Mouse (Mus musculus): Measurements from ENCODE around the gene Xcr1. TPM values are rescaled to one million over a fixed set of nuclear protein-coding genes. Genes with fewer than 3 reads are reported as not detected.

Xcr1 gene
- polyA plus RNA-seq, 1 experiment from 2014 or later: 0.11 TPM

DNA sequence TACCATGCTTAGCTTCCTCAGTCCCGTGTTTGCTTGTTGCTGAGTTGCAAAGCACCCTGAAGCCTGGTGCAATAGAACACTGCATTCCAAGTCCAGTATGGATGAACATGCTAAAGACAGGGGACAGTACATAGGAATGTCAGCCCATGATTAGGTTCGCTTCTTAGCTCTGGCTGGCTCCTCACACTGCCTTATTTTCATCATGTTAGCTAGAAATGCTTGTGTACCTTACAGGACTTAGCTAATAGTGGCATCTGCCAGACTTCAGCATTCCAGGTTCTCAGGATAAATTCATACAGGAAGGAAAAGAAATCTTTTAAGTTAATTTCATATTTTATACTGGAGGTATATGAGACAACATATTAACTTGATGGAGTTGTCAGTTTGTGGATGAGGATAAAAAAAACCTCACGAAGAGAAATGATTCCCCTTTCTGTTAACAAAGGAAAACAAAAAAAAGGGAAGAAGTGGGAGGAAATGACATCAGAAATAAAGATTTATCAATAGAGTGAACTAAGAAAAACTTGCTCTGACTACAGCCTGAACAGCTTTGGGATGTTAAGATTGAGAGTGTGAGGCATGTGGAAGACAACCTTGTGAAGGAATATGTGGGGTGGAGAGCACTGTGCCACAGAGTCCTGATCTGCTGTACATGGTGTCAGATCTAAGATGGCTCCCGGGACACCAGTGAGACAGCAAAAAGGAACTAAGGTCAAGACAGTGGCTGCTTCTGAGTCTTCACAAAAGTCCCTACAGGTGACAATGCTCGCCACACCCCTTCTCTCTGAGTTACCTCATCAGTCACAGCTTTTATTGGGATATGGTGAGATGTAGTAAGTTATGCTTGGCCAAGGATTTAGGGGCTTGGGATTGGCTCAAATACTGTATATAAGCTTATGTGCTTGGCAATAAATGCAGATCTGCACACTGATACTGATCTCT, 9.1 kb downstream of the Xcr1 start:
- Histone ChIP-seq H3K4me3 (ENCODE audit: low read depth, low read length) (peak overlapping the region; percentile 39), H3K27ac (ENCODE audit: low read depth) (peak overlapping the region; percentile 61), H3K36me3 (replicated peaks; ENCODE audit: insufficient read depth, low read length) (no peaks in the 10 kb centered on the region), H3K9me3 (ENCODE audit: low read length) (no peaks in the 10 kb centered on the region), H3K4me1 (ENCODE audit: insufficient read depth) (peaks cover 20% of the 10 kb centered on the region), H3K4me2 (ENCODE audit: low read depth, low read length) (peak overlapping the region; percentile 65), H3K27me3 (ENCODE audit: insufficient read depth, low read length) (no peaks in the 10 kb centered on the region), H3K9ac (replicated peaks) (peak overlapping the region; percentile 41)
- ATAC-seq (no peak), DNase-seq (peak; percentile 15)
- TF ChIP-seq EP300 (IDR thresholded peaks at IDR 0.05; ENCODE audit: low read depth): no peak
- TF ChIP-seq CTCF (IDR thresholded peaks at IDR 0.05; ENCODE audit: low read depth): no peak
- 48% methylated on average over 5 of the region's 5 CpGs for WGBS (ENCODE audit: insufficient replicate concordance)

DNA sequence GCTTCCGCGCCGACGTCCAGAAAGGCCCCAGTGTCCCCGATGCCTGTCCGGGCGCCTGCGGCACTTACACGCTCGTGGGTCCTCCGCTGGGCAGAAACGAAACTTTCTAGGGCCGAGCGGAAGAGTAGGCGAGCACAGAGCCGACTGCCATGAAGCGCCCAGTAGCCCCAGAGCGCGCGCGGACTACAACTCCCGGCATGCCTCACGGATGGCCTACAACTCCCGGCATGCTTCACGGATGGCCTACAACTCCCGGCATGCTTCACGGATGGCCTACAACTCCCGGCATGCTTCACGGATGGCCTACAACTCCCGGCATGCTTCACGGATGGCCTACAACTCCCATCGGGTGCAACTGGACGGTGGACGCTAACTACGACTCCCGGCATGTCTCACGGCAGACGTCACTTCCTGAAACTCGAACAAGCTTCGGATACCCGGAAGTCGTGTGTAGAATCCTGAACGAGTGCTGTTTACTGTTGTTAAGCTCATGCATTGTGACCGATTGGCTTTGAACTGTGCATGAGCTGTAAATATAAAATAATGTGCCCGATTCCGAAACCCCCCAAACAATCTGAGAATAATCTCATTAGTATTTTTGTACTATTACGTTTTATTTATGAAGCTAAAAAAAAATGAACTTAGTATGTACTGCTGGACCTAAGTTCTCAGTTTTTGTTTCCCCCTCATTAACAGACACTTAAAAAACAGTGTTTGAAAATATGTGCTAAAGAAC, 9.9 kb downstream of the Xcr1 start, which contains the start of gene Fyco1:
TSS of gene Fyco1 (minus strand) at position 187 of the 736 bp plus-strand sequence.
- peak within 1 kb of the TSS; percentile 75 for H3K4me3 ChIP-seq (ENCODE audit: low read depth, low read length)
- no peaks in the 10 kb centered on the region for H3K9me3 ChIP-seq (ENCODE audit: low read length)
- peak within 1 kb of the TSS; percentile 91 for H3K9ac ChIP-seq (replicated peaks)
- DNase-seq (peak; percentile 90), ATAC-seq (peak; percentile 92)
- H3K4me2 ChIP-seq (ENCODE audit: low read depth, low read length): peak within 1 kb of the TSS; percentile 76
- H3K36me3 ChIP-seq (replicated peaks; ENCODE audit: insufficient read depth, low read length): no peaks in the 10 kb centered on the region
- peaks cover 20% of the 10 kb centered on the region for H3K4me1 ChIP-seq (ENCODE audit: insufficient read depth)
- TF ChIP-seq EP300 (IDR thresholded peaks at IDR 0.05; ENCODE audit: low read depth) (peak; percentile 48; the same call in 1 of the 2 replicates), CTCF (IDR thresholded peaks at IDR 0.05; ENCODE audit: low read depth) (no peak)
- peak within 1 kb of the TSS; percentile 97 for H3K27ac ChIP-seq (ENCODE audit: low read depth)
- under 1% methylated on average over 47 of the region's 47 CpGs for WGBS (ENCODE audit: insufficient replicate concordance)
- no peaks in the 10 kb centered on the region for H3K27me3 ChIP-seq (ENCODE audit: insufficient read depth, low read length)

DNA sequence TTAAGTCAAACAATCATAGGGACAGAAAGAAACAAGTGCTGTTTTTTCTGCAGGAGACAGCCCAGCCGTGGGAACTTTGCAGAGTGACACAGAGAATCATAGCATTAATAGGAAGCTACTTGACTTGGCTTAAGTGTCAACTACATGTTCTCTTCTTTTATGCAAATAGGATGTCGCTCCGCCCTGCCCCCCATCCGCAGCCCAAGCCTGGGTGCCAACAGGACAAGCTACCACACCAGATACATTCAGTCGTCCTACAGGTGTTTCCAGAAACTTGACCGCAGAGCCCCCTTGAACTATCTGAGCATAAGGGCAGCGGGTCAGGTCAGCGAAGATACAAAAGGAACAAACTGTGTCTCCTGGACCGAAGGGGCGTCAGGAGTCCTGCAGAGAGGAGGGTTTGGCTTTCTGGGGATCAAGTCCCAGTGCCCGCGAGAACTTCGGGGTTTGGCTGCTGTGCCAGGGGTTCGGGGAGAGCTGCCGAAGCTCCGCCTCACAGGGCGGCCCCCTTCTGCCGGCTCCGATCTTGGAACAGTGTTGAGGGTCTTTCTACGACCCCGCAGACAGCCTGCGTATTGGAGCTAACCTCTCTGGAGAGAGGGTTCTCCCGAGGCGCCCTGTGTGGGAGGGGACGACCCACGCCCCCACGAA, 10.6 kb downstream of the Xcr1 start:
- TF ChIP-seq CTCF (IDR thresholded peaks at IDR 0.05; ENCODE audit: low read depth): 0 out of 2 replicates have a peak, but pooled peaks have one; percentile 2
- 0 out of 2 replicates have a peak, but pooled peaks have one; percentile 4 for TF ChIP-seq EP300 (IDR thresholded peaks at IDR 0.05; ENCODE audit: low read depth)
- Histone ChIP-seq H3K9me3 (ENCODE audit: low read length) (no peaks in the 10 kb centered on the region), H3K27ac (ENCODE audit: low read depth) (peak overlapping the region; percentile 97), H3K36me3 (replicated peaks; ENCODE audit: insufficient read depth, low read length) (no peaks in the 10 kb centered on the region), H3K27me3 (ENCODE audit: insufficient read depth, low read length) (no peaks in the 10 kb centered on the region), H3K9ac (replicated peaks) (peak overlapping the region; percentile 91), H3K4me1 (ENCODE audit: insufficient read depth) (peaks cover 20% of the 10 kb centered on the region), H3K4me3 (ENCODE audit: low read depth, low read length) (peak overlapping the region; percentile 75), H3K4me2 (ENCODE audit: low read depth, low read length) (peak overlapping the region; percentile 76)
- DNase-seq (peak; percentile 80), ATAC-seq (peak; percentile 63)
- WGBS (ENCODE audit: insufficient replicate concordance): under 1% methylated on average over 27 of the region's 27 CpGs

DNA sequence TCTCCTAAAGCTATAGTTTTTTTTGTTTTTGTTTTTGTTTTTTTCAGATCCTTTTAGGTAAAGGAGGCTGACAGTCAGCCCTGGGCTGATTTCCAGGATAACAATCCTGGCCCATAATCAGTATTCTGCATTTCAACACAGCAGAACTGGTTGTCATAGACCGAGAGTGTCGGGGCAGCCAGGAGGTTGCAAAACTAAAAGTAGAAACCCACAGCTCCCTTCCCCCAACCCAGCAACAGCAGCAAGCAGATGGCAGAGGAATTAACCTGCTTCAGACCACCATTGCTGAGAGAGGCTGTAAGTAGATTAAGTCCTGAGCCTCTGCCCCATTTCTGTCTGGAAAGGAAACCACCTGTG, 11.1 kb downstream of the Xcr1 start:
- peak overlapping the region; percentile 91 for H3K9ac ChIP-seq (replicated peaks)

DNA sequence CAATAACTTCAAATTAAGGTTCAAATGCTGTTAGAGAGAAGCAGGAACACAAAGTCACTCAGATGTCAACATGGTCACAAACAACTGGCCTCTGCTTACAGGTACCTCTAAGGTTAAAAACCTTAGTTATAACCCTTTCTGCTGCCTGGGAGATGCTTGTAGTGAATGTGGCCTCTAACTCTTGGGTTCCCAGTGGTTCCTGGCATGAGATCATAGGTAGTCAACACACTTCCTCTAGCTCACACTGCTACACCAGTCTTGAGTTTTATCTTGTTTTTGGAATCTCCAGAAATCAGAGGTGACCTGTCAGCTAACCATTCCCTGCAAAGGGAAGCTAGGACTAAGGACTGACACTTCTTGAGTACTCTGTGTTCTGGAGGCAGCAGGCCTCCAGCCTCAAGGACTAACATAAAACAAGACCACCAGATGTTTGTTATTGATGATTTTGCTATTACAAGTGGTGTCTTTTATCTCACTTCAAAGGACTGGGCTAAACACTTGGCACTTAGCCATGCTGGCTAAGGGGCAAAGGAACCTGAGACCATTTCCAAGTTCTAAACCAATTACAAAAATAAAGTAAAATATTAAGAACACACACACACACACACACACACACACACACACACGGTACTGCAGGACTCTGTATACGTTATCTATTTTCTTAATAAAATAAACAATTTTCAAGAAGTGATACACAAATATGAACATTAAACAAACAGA, 11.7 kb downstream of the Xcr1 start:
- peak overlapping the region; percentile 75 for H3K4me3 ChIP-seq (ENCODE audit: low read depth, low read length)
- TF ChIP-seq EP300 (IDR thresholded peaks at IDR 0.05; ENCODE audit: low read depth) (no peak), CTCF (IDR thresholded peaks at IDR 0.05; ENCODE audit: low read depth) (no peak)
- peak; percentile 15 for DNase-seq
- no peaks in the 10 kb centered on the region for H3K27me3 ChIP-seq (ENCODE audit: insufficient read depth, low read length)
- H3K27ac ChIP-seq (ENCODE audit: low read depth): peak overlapping the region; percentile 97
- H3K9ac ChIP-seq (replicated peaks): peak overlapping the region; percentile 91
- no peaks in the 10 kb centered on the region for H3K36me3 ChIP-seq (replicated peaks; ENCODE audit: insufficient read depth, low read length)
- WGBS (ENCODE audit: insufficient replicate concordance): 50% methylated on average over 2 of the region's 2 CpGs
- H3K4me1 ChIP-seq (ENCODE audit: insufficient read depth): peaks cover 26% of the 10 kb centered on the region
- no peaks in the 10 kb centered on the region for H3K9me3 ChIP-seq (ENCODE audit: low read length)
- ATAC-seq: no peak
- peak overlapping the region; percentile 76 for H3K4me2 ChIP-seq (ENCODE audit: low read depth, low read length)

More for the DNA sequence above, 11.1 kb downstream of the Xcr1 start:
- Histone ChIP-seq H3K27me3 (ENCODE audit: insufficient read depth, low read length) (no peaks in the 10 kb centered on the region), H3K36me3 (replicated peaks; ENCODE audit: insufficient read depth, low read length) (no peaks in the 10 kb centered on the region), H3K9me3 (ENCODE audit: low read length) (no peaks in the 10 kb centered on the region), H3K27ac (ENCODE audit: low read depth) (peak overlapping the region; percentile 97), H3K4me1 (ENCODE audit: insufficient read depth) (peaks cover 20% of the 10 kb centered on the region), H3K4me2 (ENCODE audit: low read depth, low read length) (peak overlapping the region; percentile 76), H3K4me3 (ENCODE audit: low read depth, low read length) (peak overlapping the region; percentile 75)
- TF ChIP-seq EP300 (IDR thresholded peaks at IDR 0.05; ENCODE audit: low read depth) (0 out of 2 replicates have a peak, but pooled peaks have one; percentile 11), CTCF (IDR thresholded peaks at IDR 0.05; ENCODE audit: low read depth) (no peak)
- WGBS (ENCODE audit: insufficient replicate concordance): 0% methylated on average over 2 of the region's 2 CpGs
- ATAC-seq (peak; percentile 24), DNase-seq (peak; percentile 70)
